Comparison of ENCODE assay signal across 18 mouse cellular contexts in genomic region chr4:89644235-89645115, GRCm38 (mm10). TPM values are rescaled to one million over a fixed set of nuclear protein-coding genes. Genes with fewer than 3 reads are reported as not detected.
DNase-seq lines count a peak whose midpoint lies in the region; ATAC-seq and TF ChIP-seq lines count a peak whose summit lies in the region.
"Had no signal": no experiment of that assay in that cellular context is flagged by ENCODE, and none has a peak within 500 bp of the region (broad histone marks: within the 10 kb centered on the region; RNA-seq: fewer than 3 reads in every experiment).

No protein-coding gene starts in this region.

- no peaks in the 10 kb centered on the region for H3K27me3 ChIP-seq in kidney, postnatal 0 days (ENCODE audit: insufficient read depth, low read length)
- H3K27me3 ChIP-seq in C2C12 (ENCODE audit: control insufficient read depth, insufficient read depth, insufficient read length) (no peaks in the 10 kb centered on the region), MEL (ENCODE audit: control insufficient read depth in 1 of 2, insufficient read depth in 2 of 2, low read length in 2 of 2) (no peaks in the 10 kb centered on the region)
- no peaks in the 10 kb centered on the region for H3K27me3 ChIP-seq in embryonic facial prominence, embryonic 15.5 days
- H3K27me3 ChIP-seq: CH12.LX; heart, embryonic 13.5 days; limb, embryonic 12.5 days; Patski had no signal

- H3K4me2 ChIP-seq in kidney, postnatal 0 days (ENCODE audit: low read length) = no peak overlapping the region
- H3K4me2 ChIP-seq in embryonic facial prominence, embryonic 15.5 days (replicated peaks) = no peak overlapping the region
- H3K4me2 ChIP-seq: heart, embryonic 13.5 days; hindbrain, embryonic 13.5 days; limb, embryonic 12.5 days had no signal

- H3ac ChIP-seq in C2C12 (ENCODE audit: control insufficient read depth, insufficient read length, low read depth) = no peak overlapping the region

- 26% methylated on average over 9 of the region's 9 CpGs for WGBS in kidney, postnatal 0 days
- 46% methylated on average over 9 of the region's 9 CpGs for WGBS in embryonic facial prominence, embryonic 15.5 days

- no peaks in the 10 kb centered on the region for H3K4me1 ChIP-seq in kidney, postnatal 0 days (replicated peaks; ENCODE audit: insufficient read depth, low read length)
- no peaks in the 10 kb centered on the region for H3K4me1 ChIP-seq in MEL (ENCODE audit: control insufficient read depth in 1 of 2, insufficient read depth in 2 of 2, low read length in 2 of 2)
- H3K4me1 ChIP-seq in embryonic facial prominence, embryonic 15.5 days = no peaks in the 10 kb centered on the region
- H3K4me1 ChIP-seq: hindbrain, embryonic 13.5 days had no signal

- H3K27ac ChIP-seq in kidney, postnatal 0 days = no peak overlapping the region
- H3K27ac ChIP-seq in MEL (ENCODE audit: control insufficient read depth, low read depth, low read length) = no peak overlapping the region
- no peak overlapping the region for H3K27ac ChIP-seq in embryonic facial prominence, embryonic 15.5 days (replicated peaks)
- H3K27ac ChIP-seq: heart, embryonic 13.5 days; hindbrain, embryonic 13.5 days; limb, embryonic 12.5 days had no signal

- H3K79me2 ChIP-seq in C2C12 (ENCODE audit: control insufficient read depth, insufficient read depth) (no peaks in the 10 kb centered on the region), MEL (ENCODE audit: control insufficient read depth, insufficient read depth, low read length, poor library complexity) (no peaks in the 10 kb centered on the region)

- H3K9ac ChIP-seq in kidney, postnatal 0 days (ENCODE audit: low read depth, low read length) = no peak overlapping the region
- H3K9ac ChIP-seq in MEL (ENCODE audit: control insufficient read depth, low read depth, low read length, poor library complexity, severe bottlenecking) = no peak overlapping the region
- H3K9ac ChIP-seq in embryonic facial prominence, embryonic 15.5 days = no peak overlapping the region
- H3K9ac ChIP-seq: heart, embryonic 13.5 days; hindbrain, embryonic 13.5 days; limb, embryonic 12.5 days; liver, postnatal 0 days had no signal

- H3K9me3 ChIP-seq in kidney, postnatal 0 days (replicated peaks; ENCODE audit: low read length) = no peaks in the 10 kb centered on the region
- no peaks in the 10 kb centered on the region for H3K9me3 ChIP-seq in MEL (replicated peaks; ENCODE audit: insufficient read depth, low read length)
- no peaks in the 10 kb centered on the region for H3K9me3 ChIP-seq in embryonic facial prominence, embryonic 15.5 days (replicated peaks)
- H3K9me3 ChIP-seq: heart, embryonic 13.5 days; hindbrain, embryonic 13.5 days; limb, embryonic 12.5 days had no signal

- no peak for TF ChIP-seq POLR2A in MEL (IDR thresholded peaks at IDR 0.05; ENCODE audit: control insufficient read depth in 1 of 2, insufficient read depth in 1 of 2, low read depth in 1 of 2, low read length in 2 of 2, poor library complexity in 1 of 2)

- peak; percentile 59; the same call in 1 of the 2 replicates for ATAC-seq in kidney, postnatal 0 days (replicated peaks; ENCODE audit: low FRiP score, low read depth)
- ATAC-seq in embryonic facial prominence, embryonic 15.5 days (ENCODE audit: insufficient number of reproducible peaks, low FRiP score, low TSS enrichment, low read depth) = peak; percentile 65; the same call in 1 of the 2 replicates
- ATAC-seq: liver, postnatal 0 days; Patski had no signal

- H3K4me3 ChIP-seq in kidney, postnatal 0 days (replicated peaks; ENCODE audit: low read depth, low read length) = no peak overlapping the region
- H3K4me3 ChIP-seq in C2C12 (ENCODE audit: insufficient read depth, poor library complexity, severe bottlenecking) (no peak overlapping the region), MEL (ENCODE audit: control insufficient read depth in 1 of 2, insufficient read depth in 1 of 2, low read depth in 2 of 2, low read length in 2 of 2) (no peak overlapping the region)
- H3K4me3 ChIP-seq in embryonic facial prominence, embryonic 15.5 days (replicated peaks) = no peak overlapping the region
- H3K4me3 ChIP-seq: heart, embryonic 13.5 days; hindbrain, embryonic 13.5 days; limb, embryonic 12.5 days had no signal

- DNase-seq in kidney, postnatal 0 days (ENCODE audit: low spot score) = peak; percentile 86
- no peak for DNase-seq in kidney, adult 8-10 months
- DNase-seq in MEL (ENCODE audit: low read depth, low spot score) = no peak
- no peak for DNase-seq in right cerebral cortex, postnatal 36 days (ENCODE audit: low spot score in 2 of 2)
- no peak for DNase-seq in thymus, adult 18-20 months
- DNase-seq: cerebellum, adult 18-20 months; gastrocnemius, postnatal 14 days; kidney, adult 18-20 months; layer of hippocampus, postnatal 36 days; liver, postnatal 0 days had no signal

- H3K79me3 ChIP-seq in C2C12 (ENCODE audit: low read depth) = no peaks in the 10 kb centered on the region

- TF ChIP-seq CTCF in kidney, postnatal 0 days (IDR thresholded peaks at IDR 0.05; ENCODE audit: low read depth) = no peak
- TF ChIP-seq CTCF in C2C12 (IDR thresholded peaks at IDR 0.05; ENCODE audit: control insufficient read depth, insufficient read depth, insufficient read length) (no peak), MEL (IDR thresholded peaks at IDR 0.05 in 2 of 3, conservative IDR thresholded peaks at IDR 0.05 in 1 of 3; ENCODE audit: control insufficient read depth in 1 of 3, insufficient read depth in 1 of 3, low read depth in 2 of 3, low read length in 3 of 3, poor library complexity in 1 of 3, severe bottlenecking in 1 of 3) (no peak)

- no peaks in the 10 kb centered on the region for H3K36me3 ChIP-seq in kidney, postnatal 0 days (ENCODE audit: insufficient read depth, low read length)
- H3K36me3 ChIP-seq in C2C12 (ENCODE audit: control insufficient read depth, insufficient read depth) (no peaks in the 10 kb centered on the region), MEL (ENCODE audit: control insufficient read depth in 1 of 2, insufficient read depth in 2 of 2, low read length in 2 of 2) (no peaks in the 10 kb centered on the region)
- H3K36me3 ChIP-seq in embryonic facial prominence, embryonic 15.5 days = no peaks in the 10 kb centered on the region
- H3K36me3 ChIP-seq: heart, embryonic 13.5 days; hindbrain, embryonic 13.5 days; limb, embryonic 12.5 days had no signal

- no peak for TF ChIP-seq EP300 in MEL (IDR thresholded peaks at IDR 0.05; ENCODE audit: low read depth in 1 of 2, low read length in 2 of 2)

- TF ChIP-seq RAD21 in MEL (IDR thresholded peaks at IDR 0.05; ENCODE audit: low read depth, low read length) = no peak

TF ChIP-seq in C2C12, 6 proteins besides CTCF, POLR2A, EP300 and RAD21:
- TF ChIP-seq CEBPB (IDR thresholded peaks at IDR 0.05; ENCODE audit: low read depth) (peak; percentile 72), FOSL1 (IDR thresholded peaks at IDR 0.05; ENCODE audit: insufficient read depth, low read length, poor library complexity, severe bottlenecking) (no peak)
TF ChIP-seq in C2C12: peak in this region for 1.

TF ChIP-seq in MEL, 35 proteins besides CTCF, POLR2A, EP300 and RAD21:
- TF ChIP-seq ETS1 (IDR thresholded peaks at IDR 0.05; ENCODE audit: low read depth, low read length) (peak; percentile 15; the same call in 1 of the 2 replicates), MYB (IDR thresholded peaks at IDR 0.05; ENCODE audit: low read depth, low read length) (no peak)

RNA-seq across cellular contexts. Expression of gene Dmrta1, which starts 34.8 kb away (rescaled TPM):
- polyA plus RNA-seq in kidney, postnatal 0 days (2015; fragmentation: Nextera tagmentation; extraction: Ambion mirVana) = 0.05 and 0.08 TPM in 2 replicates
- polyA plus RNA-seq in C2C12 (2012; fragmentation: generic; extraction: Trizol) (not detected), MEL (2012; ENCODE audit: insufficient read depth in 1 of 2, insufficient read length in 2 of 2, low read depth in 1 of 2, low replicate concordance in 2 of 2, missing spikeins in 1 of 2) (under 1 TPM in 1 of 2 experiments, not detected in 1; 0.08 TPM)
- not detected in 2 replicates for total RNA-seq in MEL (2012; rRNA removed)
- 0.92 and 0.94 TPM in 2 replicates for polyA plus RNA-seq in embryonic facial prominence, embryonic 15.5 days (2015; fragmentation: Nextera tagmentation; extraction: Ambion mirVana)
- total RNA-seq: CH12.LX; common myeloid progenitor, adult 5-6 weeks; gastrocnemius, postnatal 14 days had no signal
- polyA plus RNA-seq: liver, postnatal 0 days had no signal
